Mouse (Mus musculus) natural killer cell, adult 2 months (primary cell): ENCODE measurements around the gene Prpf38b.
A peak's percentile ranks its signal among the peaks of the same experiment; 100 is the strongest.
"Not testable (repeated sequence)": the region's sequence is repeated elsewhere in the genome, so short reads cannot be mapped to it uniquely, and the experiment has no call there.

Experiments used
- DNase-seq, 2 experiments: peaks; one replicate each; pipeline ENCODE4 v3.0.0; 2022; ENCODE audit warnings: low spot score in 2 of 2

The Prpf38b gene

DNA sequence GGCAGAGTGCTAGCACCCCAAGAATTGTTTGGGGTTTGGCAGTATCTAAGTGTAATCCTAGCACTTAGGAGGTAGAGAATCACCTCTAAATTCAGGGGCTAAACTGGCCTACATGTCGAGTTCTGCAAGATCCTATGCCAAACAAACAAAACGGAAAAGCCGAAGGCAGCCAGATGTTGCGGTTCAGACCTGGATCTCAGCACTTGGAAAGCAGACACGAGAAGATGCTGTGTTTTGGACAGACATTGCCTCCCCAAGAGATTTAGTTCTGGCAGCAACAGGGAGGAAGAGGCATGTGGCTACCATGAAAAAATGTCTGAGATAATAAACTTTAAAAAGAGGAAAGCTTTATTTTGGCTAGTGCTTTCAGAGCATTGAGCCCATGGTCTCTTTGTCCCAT is 10.8 kb downstream of the Prpf38b start:
- DNase-seq: no peak

DNA sequence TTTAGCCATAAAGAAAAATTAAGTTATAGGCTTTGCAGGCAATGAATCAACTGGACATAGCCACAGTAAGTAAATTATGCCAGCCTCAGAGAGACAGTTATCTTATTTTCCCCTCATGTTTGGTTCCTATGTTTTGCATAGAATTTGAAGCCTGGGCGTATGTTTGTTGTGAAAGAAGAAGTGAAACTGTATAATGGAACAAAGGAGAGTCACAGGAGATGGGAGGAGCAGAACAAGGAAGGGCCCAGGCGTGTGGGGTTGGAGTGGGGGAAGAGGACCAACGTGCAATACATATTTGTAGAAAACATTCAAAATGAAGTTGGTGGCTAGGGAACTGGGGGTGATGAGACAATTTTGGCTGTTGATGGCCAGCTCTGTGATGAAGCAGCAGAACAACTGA is 11.4 kb downstream of the Prpf38b start:
- DNase-seq: peak in 1 of 2 experiments; percentile 62

DNA sequence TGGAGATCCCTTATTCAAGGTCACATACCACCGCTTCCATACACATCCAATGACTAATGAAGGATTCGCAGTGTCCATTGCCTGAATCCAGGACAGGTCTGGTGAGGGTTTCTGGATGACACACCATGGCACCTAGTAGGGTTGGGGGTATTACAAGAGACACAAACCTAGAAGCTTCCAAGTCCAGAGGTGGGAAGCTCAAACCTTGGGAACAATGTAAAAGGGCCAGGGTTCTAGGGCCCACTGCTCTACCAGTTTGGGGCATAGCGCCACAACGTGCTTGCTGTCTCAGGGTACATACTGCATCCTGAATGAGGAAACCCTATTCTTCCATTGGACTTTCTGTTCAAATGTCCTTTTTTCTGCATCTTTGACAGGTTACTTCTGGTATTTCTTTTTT is 12.9 kb downstream of the Prpf38b start:
- DNase-seq: no peak

DNA sequence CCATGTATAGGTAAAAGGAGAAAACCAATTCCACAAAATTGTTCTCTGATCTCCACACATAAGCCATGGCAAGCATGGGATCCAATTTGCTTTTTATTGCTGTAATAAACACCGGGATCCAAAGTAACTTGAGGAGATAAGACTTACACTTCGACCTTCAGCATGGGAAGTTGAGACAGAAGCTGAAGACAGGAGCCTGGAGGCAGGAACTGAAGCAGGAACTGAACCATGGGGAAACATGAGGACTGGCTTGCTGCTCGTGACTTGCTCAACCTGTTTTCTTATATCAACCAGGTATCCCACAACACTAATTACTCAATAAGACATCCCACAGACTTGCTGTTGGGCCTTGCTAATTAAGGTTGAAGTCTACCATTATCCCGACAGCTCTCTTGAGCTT is 18.6 kb downstream of the Prpf38b start:
- no peak for DNase-seq

- DNase-seq: no peak
These were observed 19.4 kb downstream of the Prpf38b start for GRCm38 (mm10) chr3:108892080-108892479.

- no peak for DNase-seq
These were observed 21.6 kb downstream of the Prpf38b start, which contains the start of gene Fndc7 for GRCm38 (mm10) chr3:108889908-108890307. TSS of gene Fndc7 (minus strand) at chr3:108890008.

DNA sequence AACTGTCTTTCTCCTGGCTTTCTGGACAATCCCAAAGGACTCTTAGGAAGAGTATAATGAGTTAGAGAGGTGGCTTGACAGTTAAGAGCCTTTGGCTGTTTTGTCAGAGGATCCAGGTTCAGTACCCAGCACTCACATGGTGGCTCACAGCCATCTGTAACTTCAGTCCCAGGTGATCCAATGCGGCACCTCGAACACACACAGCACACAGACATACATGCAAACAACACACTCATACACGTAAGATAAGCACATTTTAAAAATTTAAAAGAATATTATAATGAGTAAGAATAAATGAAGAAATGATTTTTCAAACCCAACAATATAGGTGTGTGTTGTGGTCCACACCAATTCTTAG is 23.9 kb downstream of the Prpf38b start:
- DNase-seq: no peak

- no peak for DNase-seq
These were observed 24.5 kb downstream of the Prpf38b start for GRCm38 (mm10) chr3:108886934-108887617.

GRCm38 (mm10) chr3:108885686-108886530 is 25.6 kb downstream of the Prpf38b start:
- no peak for DNase-seq

- DNase-seq: no peak
These were observed 26.7 kb downstream of the Prpf38b start for GRCm38 (mm10) chr3:108884706-108885289.

DNA sequence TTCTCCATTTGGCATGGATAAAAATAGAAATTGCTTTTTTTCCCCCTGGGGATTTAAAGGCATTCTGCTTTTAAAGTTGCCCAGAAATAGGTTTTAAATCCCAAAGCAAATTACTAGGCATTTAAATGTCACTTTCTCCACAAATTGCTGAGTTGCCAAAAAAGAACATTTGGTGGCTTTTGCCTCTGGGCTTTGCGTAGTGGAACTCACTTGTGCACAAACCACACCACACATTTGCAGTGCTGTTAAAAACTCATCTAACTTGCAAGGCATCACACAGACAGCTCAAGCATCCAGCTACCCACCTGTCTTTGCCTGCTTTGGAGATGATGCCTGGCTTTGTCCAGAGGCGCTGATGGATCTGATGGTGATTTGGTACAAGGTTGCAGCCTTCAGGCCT is 28.5 kb downstream of the Prpf38b start:
- no peak for DNase-seq

DNA sequence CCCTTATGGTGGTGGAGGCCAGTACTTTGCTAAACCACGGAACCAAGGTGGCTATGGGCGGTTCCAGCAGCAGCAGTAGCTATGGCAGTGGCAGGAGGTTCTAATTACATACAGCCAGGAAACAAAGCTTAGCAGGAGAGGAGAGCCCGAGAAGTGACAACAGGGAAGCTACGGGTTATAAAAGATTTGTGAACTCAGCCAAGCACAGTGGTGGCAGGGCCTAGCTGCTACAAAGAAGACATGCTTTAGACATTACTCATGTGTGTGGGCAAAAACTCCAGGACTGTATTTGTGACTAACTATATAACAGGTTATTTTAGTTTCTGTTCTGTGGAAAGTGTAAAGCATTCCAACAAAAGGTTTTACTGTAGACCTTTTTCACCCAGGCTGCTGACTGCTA is 29.7 kb downstream of the Prpf38b start:
- not testable (repeated sequence) for DNase-seq

DNA sequence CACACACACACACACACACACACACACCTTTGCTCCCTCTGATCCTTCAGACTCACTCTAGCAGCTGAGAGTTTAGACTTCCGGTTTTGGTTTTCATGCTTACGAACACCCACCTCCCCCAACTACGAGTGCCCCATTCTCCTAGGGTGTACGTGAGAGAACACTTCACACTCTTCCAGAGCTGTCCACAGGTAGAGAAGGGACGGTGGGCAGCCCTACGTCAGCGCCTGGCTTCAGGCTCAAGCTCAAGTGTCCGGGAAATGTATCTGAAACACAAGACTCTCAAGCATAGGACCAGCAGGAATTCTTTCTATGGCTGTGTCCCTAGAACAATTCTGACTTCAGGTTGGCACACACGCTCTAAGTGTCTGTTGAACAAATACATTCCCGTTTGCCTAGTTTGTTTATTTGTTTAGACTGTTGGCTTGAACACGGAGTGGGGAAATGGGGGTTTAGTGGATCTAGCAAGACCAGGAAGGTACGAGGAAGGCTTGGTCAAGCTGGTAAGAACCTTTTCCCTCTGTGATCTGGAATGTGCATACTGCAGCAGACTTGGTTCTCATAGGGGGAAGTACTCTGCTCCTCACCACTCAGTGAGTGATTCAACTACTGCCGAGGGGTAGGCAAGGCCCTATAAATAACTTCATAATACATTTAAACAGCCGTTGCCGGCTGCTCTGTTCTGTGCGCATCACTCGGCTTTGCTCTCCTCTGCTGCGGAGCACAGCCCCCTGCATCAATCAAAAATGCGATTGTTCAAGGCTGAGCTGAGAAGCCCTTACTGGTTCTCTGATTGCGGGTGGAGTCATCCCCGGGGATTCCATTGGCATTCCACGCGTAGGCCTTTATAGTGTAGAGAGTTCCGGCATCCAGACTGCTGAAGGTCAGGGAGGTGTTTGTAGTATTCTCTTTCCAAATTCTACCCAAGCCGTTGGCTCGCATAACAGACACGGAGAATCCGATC is 30.7 kb downstream of the Prpf38b start:
- peak; percentile 57 to 61 for DNase-seq

DNA sequence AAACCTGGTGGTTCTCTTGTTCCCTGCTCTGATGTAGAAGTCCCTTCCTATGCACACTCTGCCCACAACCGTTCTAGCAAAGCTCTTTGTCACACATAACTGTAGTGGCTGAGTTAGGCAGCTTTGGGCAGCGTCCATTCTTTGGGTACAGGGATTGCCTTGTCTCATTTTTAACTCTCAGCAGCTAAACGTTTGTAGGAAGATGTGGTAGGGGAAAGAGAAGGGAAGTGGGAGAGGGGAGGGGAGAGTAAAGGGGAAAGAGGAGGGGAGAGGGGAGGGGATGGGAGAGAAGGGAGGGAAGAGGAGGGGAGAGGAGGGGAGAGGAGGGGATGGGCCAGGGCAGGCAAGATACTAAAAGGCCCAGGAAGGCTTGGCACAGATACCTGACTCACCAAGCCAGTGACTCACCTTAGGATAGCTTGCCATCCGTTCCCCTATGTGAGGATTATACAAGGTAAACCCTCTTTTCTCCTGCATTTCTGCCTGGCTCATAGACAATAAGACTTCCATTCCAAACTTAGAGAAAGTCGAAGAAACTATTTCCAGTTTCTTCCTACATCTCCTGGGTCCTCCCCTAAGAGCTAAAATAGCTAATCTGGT is 31.6 kb downstream of the Prpf38b start:
- DNase-seq: no peak

DNA sequence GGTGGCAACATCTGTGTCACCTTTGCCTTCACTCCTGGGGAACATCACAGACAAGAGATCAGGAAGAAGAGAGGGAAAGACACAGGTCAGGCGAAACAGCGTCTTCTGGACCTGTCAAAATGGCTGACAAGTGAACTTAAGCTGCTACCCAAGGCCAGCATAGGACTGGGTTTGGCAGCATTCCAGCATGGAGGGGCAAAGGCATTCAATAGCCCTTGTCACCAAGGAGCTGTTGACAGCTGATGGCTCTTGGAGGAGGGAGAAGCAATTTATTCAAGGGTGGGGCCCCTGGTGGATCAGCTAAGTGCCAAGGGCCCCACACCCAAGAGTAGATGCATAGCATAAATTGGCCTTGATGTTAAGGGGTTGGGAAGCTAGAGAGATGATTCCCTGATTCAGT is 32.4 kb downstream of the Prpf38b start:
- DNase-seq: no peak

DNA sequence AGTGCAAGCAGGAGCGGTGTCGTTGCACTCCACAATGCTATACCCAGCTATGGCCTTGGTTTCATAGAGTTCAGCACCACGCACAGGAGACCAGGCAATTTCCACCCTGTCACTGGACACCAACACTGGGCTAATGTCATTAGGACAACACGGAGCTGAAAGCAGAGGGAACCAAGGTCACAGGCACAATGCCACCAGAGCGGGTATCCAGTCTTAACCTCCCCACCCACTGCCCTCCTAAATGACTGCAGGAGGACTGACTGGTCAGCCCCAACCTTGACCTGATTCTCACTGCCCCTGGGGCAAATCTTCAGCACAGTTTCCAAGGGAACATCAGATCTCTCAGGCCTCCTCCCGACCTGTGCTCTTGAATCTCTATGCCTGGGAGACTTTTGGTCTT is 40.9 kb downstream of the Prpf38b start:
- DNase-seq: no peak

DNA sequence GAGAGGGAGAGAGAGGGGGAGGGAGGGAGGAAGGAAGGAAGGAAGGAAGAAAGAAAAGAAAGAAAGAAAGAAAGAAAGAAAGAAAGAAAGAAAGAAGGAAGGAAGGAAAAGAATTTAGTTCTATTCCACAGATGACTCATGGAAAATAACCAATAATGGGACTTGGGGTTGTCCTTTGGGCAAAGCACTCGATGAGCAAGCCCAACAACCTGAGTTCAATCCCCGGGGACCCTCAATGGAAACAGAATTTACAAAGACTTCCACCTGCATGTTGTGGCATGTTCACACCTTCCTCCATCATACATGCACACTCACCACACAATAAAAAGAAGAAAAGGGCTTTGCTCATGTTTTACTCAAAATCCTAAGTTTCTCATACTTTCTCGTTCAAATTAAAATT is 44.1 kb downstream of the Prpf38b start:
- DNase-seq: no peak

- DNase-seq: peak in 1 of 2 experiments; percentile 27
These were observed 45.9 kb downstream of the Prpf38b start for GRCm38 (mm10) chr3:108865676-108866075.

DNA sequence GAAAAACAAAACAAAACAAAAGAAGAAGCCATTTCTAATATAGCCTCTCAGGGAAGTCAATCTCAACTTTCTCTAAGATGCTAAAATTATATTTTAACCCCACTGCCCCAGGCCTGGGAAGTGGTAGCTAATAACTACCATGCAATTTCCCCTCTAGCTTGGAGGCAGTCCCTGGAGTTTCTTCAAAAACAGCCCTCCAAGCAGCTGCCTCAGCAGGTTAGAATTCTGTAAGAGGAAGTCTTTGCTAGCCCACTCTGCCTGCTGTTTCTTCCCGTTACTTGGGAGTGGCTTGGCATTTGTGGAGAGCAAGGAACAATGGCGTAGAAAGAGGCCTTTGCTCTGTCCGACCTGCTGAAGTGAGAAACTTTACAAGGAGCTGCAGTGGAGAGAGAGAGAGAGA is 46.4 kb downstream of the Prpf38b start:
- DNase-seq: no peak

GRCm38 (mm10) chr3:108863091-108863490 is 48.4 kb downstream of the Prpf38b start:
- no peak for DNase-seq

DNA sequence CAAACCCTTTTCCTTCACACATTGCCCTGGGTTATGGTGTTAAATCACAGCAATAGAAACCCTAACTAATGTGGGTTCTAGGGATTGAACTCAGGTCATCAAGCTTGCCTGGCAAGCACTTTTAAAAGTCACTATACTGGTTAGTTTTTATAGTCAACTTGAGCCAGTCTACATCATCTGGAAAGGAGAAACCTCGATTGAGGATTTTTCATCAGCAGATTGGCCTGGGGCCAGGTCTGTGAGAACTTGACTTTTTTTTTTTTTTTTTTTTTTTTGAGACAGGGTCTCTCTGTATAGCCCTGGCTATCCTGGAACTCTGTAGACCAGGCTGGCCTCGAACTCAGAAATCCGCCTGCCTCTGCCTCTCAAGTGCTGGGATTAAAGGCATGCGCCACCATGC is 49.2 kb downstream of the Prpf38b start:
- not testable (repeated sequence) for DNase-seq
